Mouse (Mus musculus): ENCODE measurements around the gene Chsy1. TPM values are rescaled to one million over a fixed set of nuclear protein-coding genes. Genes with fewer than 3 reads are reported as not detected.

Gene Chsy1
- polyA plus RNA-seq, 1 experiment = 2.3 TPM

DNA sequence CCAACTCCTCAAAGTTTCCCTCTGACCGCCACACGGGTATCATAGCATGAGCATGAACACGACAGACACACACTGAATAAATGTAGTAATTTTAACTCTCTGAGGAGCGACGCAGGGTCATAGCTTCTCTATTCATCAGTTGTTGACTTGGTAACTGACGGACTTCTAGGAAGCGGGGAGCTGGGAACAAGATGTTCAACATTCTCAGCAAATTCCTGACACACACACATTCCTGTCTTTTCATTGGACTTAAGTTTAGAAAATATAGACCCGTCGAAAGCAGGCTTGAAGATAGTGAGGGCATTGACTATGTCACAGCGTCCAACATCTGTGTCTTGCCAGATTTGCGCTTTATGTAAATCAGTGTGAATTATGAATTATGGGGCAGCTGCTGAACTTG, 2.1 kb upstream of the Chsy1 start:
- no peak for DNase-seq (ENCODE audit: low read depth, low spot score)
- 72% methylated on average over 11 of the region's 11 CpGs for WGBS

DNA sequence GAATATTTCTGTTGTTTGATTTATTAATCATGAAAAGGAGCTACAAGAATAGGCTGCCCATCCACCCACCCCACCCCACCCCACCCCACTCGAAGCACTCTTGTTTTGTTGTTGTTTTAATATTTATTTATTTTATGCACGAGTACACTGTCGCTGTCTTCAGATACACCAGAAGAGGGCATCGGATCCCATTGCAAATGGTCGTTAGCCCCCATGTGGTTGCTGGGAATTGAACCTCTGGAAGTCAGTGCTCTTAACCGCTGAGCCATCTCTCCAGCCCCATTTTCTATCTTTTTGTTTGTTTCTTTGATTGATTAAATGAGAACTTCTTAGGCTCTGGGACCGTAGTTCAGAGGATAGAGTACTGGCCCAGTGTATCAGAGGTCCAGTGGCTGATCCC, 1.4 kb upstream of the Chsy1 start:
- 15% methylated on average over 7 of the region's 7 CpGs for WGBS
- no peak for DNase-seq (ENCODE audit: low read depth, low spot score)

DNA sequence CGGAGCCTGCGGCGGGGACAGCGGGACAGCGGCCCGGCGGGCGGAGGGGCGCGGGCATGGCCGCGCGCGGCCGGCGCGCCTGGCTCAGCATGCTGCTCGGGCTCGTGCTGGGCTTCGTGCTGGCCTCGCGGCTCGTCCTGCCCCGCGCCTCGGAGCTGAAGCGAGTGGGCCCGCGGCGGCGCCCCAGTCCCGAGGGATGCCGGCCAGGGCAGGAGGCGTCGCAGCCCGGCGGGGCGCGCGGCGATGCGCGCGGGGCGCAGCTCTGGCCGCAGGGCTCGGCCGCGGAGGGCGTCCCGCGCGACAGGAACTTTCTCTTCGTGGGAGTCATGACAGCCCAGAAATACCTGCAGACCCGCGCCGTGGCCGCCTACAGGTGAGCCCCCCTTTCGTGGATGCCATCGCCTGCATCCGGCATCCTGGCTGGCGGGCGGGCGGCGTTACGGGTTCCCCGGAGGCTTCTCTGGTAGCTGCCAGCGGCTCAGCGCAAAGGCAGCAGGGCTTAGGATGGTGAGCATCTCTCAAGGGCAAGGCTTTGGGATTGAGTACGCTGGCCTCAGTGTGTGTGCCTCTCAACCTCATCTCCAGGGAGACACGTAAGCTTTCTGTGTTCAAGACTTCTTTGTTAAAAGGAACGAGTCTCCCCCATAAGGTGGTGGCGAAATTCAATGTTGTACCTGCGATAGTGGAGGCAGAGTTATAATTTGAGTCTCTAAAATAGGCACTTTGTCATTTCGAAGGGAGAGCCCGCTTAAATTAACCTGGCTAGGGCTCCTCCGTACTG, 730 bp downstream of the Chsy1 start:
- DNase-seq (ENCODE audit: low read depth, low spot score) = no peak
- WGBS = 5% methylated on average over 77 of the region's 77 CpGs

DNA sequence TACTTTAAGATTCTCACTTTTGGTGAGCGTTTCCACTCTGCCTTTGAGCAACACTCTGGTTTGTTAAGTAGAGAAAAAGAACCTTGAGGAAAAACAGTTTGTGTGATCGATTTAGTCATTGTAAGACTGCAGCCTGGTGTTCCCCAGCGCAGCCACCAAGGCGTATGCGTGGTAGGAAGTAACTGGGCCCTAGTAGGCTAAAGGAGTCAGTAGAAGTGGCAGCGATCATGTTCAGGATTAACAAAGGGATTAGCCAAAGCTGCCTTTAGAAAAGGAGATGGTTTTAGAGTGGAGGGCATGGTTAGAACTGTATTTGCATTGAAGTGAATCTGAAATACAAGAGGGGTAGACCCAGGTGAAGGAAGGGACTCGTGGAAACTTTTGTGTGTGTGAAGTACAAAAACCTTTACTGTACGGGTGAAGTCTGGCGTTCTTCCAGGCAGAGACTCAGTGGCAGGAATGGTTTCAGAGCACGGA, 1.4 kb downstream of the Chsy1 start:
- 15% methylated on average over 10 of the region's 10 CpGs for WGBS
- DNase-seq (ENCODE audit: low read depth, low spot score) = no peak

DNA sequence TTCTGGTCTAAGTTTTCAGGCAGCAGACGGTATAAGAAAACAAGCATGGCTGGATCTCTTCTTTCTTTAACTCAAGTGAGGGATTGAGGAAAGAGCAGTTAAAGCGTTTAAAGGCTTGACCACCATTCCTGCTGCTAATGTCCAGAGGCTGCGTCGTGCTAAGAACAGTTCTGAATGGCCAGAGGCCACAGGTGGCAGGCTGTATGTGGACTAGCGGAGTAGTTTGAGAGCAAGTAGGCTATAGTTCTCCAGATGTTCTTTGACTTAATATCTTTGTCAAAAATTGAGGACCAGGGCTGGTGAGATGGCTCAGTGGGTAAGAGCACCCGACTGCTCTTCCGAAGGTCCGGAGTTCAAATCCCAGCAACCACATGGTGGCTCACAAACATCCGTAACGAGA, 1.9 kb downstream of the Chsy1 start:
- 86% methylated on average over 10 of the region's 10 CpGs for WGBS
- no peak for DNase-seq (ENCODE audit: low read depth, low spot score)

DNA sequence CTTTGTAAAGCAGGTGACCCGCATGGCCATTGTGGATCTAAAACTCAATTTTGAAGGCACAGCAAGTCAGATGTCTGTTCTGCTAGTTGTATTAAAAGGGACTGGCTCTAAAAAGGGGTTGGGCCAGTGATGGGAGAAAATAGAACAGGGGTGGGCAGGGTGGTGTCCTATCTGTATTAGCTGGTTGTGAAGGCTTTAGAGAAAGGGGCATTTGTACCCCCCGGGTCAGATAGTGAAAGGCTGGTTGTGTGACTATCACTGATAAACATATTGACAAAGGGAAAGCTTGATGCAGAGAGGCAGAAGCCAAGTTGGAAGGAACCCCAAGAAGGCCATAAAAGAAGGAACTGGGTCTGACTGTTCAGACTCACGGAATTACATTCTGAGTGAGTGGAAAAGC, 4.2 kb downstream of the Chsy1 start:
- no peak for DNase-seq (ENCODE audit: low read depth, low spot score)
- 83% methylated on average over 3 of the region's 3 CpGs for WGBS

DNA sequence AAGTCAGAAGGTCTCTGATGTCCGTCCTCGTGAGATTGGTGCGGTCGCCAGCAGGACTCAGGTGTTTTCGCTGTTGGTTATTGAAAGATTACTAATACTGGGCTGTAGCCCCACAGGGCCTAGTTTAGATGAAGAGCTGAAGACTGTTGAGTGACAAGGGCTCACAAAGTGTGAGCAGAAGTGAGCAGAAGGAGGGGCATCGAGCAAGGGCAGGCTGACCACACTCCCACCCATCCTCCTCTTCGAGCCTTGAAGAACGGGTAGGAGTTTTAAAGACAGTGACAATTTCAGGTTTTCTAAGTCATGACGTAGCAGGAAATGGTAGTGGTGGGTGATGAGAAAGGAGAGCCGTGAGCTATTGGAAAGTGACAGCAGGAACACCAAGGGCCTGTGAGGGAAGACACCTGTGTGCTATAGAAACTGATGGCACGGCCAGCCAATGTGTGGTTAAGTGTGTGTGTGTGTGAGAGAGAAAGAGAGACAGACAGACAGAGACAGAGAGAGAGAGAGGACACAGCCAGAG, 6.6 kb downstream of the Chsy1 start:
- no peak for DNase-seq (ENCODE audit: low read depth, low spot score)
- 79% methylated on average over 11 of the region's 11 CpGs for WGBS

DNA sequence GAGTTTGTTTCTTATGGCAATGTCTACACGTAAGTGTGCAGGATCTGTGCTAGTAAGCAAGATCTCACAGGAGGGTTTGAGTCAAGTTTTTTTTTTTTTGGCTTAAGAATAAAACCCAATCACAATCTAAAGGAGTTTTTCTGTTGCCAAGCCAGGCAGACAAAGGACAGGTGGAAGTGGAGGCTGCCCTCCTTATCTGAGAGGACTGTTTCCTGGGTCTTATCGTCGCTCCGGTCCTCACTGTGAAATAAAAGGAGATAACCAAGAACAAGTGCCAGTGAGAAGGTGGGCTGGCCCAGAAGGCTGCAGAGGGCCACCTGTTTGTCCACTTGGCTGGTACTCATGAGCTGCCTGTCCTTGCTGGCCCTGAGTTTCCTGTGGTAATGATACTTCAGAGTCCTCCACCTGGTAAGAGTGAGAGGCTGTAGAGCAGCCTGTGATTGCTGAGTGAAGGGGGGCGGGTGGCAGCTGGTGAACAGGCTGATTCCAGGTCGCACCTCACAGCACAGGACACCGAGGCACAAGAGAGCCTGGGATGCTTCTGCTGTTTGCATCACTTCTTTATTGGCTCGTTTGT, 7.7 kb downstream of the Chsy1 start:
- no peak for DNase-seq (ENCODE audit: low read depth, low spot score)
- 51% methylated on average over 8 of the region's 8 CpGs for WGBS

DNA sequence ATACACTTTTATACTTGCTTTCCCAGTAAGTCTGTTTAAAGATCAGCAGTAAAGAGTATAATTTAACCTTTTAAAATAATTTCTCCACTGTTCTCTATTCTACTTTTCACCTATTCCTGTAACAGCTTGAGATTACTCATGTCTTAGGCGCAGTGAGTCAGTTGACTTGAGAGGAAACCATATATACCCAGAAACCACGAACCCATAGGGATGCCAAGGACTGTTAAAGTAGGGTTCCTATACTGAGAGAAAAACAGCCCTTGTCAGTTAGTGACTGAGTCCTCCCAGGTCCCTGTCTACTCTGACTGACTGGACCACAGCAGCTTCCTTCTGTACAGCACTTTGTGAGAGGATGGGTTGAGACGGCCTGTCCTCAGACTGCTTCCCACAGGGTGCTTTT, 8.7 kb downstream of the Chsy1 start:
- 84% methylated on average over 3 of the region's 3 CpGs for WGBS
- DNase-seq (ENCODE audit: low read depth, low spot score) = no peak

DNA sequence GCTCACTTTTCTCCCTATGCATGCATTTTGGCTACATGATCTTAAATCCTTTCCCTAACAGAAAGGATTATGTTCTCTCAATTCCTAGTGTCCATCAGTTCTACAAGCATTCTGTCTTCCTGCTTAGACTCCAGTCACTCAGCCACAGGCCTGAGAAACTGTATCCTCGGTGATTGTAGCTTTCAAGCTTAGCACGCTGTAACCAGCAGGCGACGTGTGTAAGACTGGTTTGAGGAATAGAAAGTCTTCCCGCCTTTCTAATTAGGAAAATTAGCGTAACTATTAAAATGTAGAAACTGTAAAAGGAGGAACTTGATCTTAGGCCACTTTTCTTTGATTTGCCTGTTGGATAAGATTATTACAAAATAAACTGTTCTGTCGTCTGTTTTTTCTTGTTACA, 9.5 kb downstream of the Chsy1 start:
- no peak for DNase-seq (ENCODE audit: low read depth, low spot score)
- 85% methylated on average over 7 of the region's 7 CpGs for WGBS

DNA sequence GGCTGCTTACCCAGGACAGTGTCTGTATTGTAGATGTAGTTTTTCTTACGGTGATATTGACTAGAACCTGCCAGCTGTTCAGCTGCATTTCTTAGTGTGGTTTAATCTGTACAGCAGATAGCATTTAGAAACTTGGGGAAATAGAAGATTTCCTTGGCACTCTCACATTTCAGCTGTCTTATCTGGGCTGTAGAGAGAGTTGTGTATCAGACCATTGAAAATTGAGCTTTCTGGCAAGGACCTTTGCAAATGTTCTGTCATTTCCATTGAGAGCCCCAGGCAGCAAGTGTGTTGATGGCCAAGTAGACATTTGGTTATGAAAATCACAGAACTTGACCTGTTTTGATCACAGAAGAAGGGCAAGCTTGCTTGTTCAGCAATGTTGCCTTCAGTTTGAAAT, 10.8 kb downstream of the Chsy1 start:
- 71% methylated on average over 1 of the region's 1 CpGs for WGBS
- DNase-seq (ENCODE audit: low read depth, low spot score) = no peak

DNA sequence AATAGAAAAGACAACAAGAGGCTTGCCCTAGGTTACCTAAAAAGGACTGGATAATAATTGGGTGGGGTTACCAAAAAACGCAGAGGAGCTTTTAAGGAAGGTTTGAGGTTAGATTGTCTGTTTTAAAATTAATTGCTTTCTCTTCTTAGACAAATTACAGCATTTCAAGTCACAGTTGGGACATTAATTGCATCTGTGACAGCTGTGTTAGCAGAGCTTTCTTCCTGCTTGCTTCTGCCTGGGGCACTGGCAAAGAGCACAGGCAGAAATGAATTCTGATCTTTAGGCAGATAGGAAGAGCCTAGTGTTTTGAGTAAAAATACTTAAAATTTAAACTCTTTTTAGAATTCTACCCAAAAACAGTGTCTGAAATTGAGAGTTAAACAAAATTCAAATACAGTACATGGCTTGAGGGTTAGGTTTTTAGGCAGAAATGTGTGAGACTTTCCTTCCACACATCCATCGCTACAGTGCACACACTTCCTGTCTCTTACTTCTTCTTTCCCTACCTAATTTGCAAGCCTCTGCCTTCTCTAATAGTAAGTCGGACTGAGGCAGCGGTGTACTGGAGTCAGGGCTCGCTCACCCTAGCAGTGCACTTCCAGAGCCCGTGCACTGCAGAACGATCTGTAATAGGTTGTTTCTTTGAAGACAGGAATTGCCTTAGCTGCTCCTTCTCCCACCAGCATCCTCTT, 11.5 kb downstream of the Chsy1 start:
- WGBS = 76% methylated on average over 7 of the region's 7 CpGs
- DNase-seq (ENCODE audit: low read depth, low spot score) = no peak

DNA sequence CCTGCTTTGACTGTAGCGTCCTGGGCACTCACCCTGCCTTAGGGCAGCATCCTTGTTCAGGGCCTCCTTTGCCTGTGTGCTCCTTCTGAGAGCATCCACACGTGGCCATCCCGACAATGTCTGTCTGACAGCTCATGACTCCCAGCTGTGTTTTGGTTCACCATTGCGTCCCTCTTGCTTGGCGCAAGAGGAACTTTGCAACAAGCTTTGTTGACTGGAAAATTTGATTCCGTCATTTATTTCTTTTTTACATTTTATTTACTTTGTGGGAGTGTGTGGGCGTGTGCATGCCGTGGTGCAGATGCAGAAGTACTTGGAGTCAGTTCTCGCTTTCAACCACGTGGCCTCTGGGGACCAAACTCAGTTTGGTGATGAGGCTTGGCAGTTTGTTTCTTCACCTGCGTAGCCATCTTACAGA, 15.2 kb downstream of the Chsy1 start:
- 9% methylated on average over 11 of the region's 11 CpGs for WGBS
- DNase-seq (ENCODE audit: low read depth, low spot score) = no peak

DNA sequence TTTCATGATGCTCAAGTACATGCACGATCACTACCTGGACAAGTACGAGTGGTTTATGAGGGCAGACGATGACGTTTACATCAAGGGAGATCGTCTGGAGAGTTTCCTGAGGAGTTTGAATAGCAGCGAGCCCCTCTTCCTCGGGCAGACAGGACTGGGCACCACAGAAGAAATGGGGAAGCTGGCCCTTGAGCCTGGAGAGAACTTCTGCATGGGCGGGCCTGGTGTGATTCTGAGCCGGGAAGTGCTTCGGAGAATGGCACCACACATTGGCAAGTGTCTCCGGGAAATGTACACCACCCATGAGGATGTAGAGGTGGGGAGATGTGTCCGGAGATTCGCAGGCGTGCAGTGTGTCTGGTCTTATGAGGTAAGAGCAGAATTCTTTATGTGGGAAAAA, 16.1 kb downstream of the Chsy1 start:
- no peak for DNase-seq (ENCODE audit: low read depth, low spot score)
- 86% methylated on average over 14 of the region's 14 CpGs for WGBS

DNA sequence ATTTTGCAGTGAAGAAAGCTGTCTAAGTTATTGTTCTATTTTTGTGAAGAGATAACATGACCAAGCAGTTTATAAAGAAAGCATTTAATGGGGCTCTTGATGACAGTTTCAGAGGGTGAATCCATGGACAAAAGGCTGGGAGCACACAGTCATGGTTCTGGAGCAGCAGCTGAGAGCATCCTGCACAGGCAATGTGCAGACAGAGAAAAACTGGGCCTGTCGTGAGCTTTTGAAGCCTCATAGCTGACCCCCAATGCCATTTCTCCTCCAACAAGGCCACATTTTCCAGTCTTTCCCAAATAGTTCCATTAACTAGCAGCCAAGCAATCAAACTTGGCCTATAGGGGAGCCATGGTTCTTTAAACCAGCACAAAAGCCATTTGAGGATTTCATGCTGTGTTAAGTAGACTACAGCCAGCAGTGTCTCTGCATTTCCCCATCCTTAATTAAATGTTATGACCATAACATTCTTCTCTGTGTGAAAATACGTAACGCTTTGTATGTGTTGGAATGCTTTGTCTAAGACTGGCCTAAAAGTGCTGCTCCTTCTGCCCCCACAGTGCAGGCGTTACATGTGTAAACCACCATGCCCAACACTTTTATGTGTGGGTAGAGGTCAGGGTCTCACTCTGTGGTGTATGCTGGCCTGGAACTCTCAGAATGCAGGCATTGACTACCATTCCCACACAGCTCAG, 18.8 kb downstream of the Chsy1 start:
- WGBS = 85% methylated on average over 4 of the region's 4 CpGs
- no peak for DNase-seq (ENCODE audit: low read depth, low spot score)

DNA sequence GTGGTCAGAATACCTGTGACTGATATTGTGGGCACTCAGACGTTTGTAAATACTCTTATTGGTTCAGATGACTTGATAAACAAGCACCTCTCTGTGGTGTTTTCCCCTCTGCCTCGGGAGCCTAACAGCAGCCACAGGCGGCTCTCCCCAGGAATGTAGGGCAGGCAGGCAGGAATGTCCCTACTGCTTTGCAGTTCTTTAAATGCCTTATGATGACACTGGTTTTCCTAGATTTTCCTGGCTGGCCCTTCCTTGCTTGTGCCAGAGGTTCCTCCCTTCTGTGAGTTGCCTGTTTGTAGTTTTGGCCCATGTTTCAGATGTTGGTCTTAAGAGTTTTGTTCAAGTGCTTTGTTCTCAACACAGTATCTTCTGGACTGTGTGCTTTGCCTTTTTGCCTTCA, 19.5 kb downstream of the Chsy1 start:
- WGBS = 40% methylated on average over 3 of the region's 3 CpGs
- no peak for DNase-seq (ENCODE audit: low read depth, low spot score)

DNA sequence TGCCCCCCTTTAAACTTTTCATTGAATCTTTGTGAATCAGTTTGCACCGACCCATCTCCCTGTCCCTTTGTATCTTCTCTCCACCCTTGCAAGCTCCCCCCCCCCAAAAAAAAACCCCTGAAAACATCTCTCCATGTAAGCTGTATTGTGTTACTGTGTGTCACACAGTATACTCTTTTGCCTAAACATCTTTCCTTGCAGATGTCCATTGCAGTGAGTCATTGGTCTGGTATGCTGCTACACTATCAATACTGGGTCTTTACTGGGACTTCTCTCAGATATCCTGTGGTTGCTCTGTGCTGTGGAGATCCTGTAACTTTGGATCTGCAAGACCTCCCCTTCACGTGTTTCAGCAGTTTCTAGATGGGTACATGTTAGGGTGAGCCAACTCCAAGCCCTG, 21.0 kb downstream of the Chsy1 start:
- WGBS = 85% methylated on average over 2 of the region's 2 CpGs
- no peak for DNase-seq (ENCODE audit: low read depth, low spot score)

DNA sequence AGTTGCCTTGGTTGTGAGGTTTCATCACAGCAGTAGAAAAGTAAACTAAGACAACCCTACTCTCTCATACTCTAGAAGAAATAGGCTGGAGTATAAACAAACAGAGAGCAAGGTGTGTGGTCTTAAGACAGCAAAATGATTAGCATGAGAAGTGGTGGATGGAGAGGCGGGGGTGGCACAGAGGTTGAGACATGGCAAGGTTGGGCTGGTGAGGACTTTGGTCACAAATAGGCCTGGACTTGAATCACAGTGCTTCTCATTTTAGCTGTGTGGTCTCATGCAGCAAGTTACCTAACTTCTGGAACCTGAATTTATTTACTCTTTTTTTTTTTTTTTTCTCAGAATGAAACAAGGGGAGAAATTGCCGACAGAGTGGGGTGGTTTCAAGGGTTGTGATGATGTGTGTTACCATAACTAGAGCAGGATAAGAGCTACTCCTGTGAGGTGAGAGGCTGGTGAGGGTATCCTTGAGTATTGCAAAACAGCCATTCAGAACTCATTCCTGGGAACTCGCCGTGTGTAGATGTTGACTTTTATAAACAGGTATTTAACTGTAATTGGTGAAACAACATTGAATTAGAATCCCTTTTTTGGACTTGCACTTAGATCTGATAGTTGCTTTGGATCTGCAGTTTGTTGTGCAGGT, 22.6 kb downstream of the Chsy1 start:
- no peak for DNase-seq (ENCODE audit: low read depth, low spot score)
- 85% methylated on average over 4 of the region's 4 CpGs for WGBS

DNA sequence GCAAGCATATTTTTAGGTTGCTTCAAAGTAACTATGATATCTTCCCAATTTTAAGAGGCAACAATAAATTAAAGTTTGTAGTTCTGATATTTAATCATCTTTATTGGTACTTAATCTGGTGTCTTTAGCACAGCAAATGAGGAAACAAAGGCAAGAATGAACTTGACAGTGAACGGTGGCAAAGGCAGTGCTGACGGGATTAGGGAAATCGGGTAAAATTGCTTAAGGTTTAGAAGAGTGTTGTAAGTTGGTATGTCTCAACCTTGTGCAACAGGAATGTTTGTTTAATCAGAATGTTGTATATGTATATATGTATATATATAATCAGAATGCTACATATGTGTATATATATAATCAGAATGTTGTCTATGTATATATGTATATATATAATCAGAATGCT, 24.8 kb downstream of the Chsy1 start:
- DNase-seq (ENCODE audit: low read depth, low spot score) = no peak
- WGBS = 90% methylated on average over 3 of the region's 3 CpGs

DNA sequence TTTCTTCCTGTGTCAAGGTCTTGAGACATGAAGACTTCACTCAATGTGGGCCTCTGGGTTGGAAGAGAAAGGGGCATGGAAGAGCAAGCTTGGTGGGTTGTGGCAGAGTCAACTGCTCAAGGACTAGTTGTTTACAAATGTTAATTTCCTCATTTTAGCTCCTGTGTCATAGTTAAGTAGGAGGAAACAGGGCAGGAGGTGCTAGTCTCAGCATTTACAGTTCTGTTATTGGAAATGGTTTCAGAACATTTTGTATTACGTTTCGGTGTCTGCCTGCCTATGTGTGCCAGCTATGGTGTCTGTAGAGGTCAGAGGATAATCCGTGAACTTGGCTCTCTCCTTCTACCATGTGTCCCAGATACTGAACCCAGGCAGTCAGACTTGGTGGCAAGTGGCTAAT, 26.3 kb downstream of the Chsy1 start:
- 24% methylated on average over 3 of the region's 3 CpGs for WGBS
- DNase-seq (ENCODE audit: low read depth, low spot score) = no peak

Data from large intestine, adult 2 months (tissue).